In genomic region chr8:3683408-3684176, GRCm38 (mm10) we compare ENCODE assay signal across 11 mouse cellular contexts. TPM values are rescaled to one million over a fixed set of nuclear protein-coding genes. Genes with fewer than 3 reads are reported as not detected.
A peak's percentile ranks its signal among the peaks of the same experiment; 100 is the strongest.
DNase-seq lines count a peak whose midpoint lies in the region; ATAC-seq lines count a peak whose summit lies in the region.
"Had no signal": no experiment of that assay in that cellular context is flagged by ENCODE, and none has a peak within 500 bp of the region (broad histone marks: within the 10 kb centered on the region; RNA-seq: fewer than 3 reads in every experiment).

No protein-coding gene starts in this region.

- peak; percentile 15 for DNase-seq in heart, postnatal 4 days
- DNase-seq in heart, adult 8-10 months (ENCODE audit: low spot score) = no peak
- DNase-seq in cerebellum, adult 8-10 months = peak; percentile 75
- no peak for DNase-seq in left cerebral cortex, postnatal 10 days (ENCODE audit: extremely low spot score in 1 of 2, low spot score in 2 of 2)
- no peak for DNase-seq in MN1 (ENCODE audit: low spot score)
- DNase-seq: lung, postnatal 10 days; thymus, postnatal 36 days had no signal

- ATAC-seq in cerebellum, adult (ENCODE audit: insufficient number of reproducible peaks, low FRiP score, low TSS enrichment) = peak; percentile 67
- ATAC-seq in granulocyte monocyte progenitor cell, adult 5-6 weeks (replicated peaks; ENCODE audit: poor library complexity, severe bottlenecking) = peak; percentile 27

- intact Hi-C loops in left cerebral cortex, postnatal 10 days (cut with DNase I) = no loop called here

RNA-seq across cellular contexts. Expression of gene Trappc5, which starts 7.5 kb away (rescaled TPM):
- 10 to 100 TPM; 16.8 to 19.8 TPM for total RNA-seq in heart, postnatal 4 days (2021)
- total RNA-seq in heart, adult 8-10 months (2022) = 10 to 100 TPM; 19.9 to 23.0 (median 20.6) TPM
- total RNA-seq in granulocyte monocyte progenitor cell, adult 5-6 weeks (2014; fragmentation: Nextera tagmentation) = 24.1 and 27.2 TPM in 2 replicates
- total RNA-seq in granulocyte monocyte progenitor cell, adult 5-6 weeks (2017) = 30.9 and 39.8 TPM in 2 replicates
- 10 to 100 TPM; 31.2 to 32.3 TPM for total RNA-seq in left cerebral cortex, postnatal 10 days (2021)

RNA-seq across cellular contexts. Expression of gene Fcer2a, which starts 10.4 kb away (rescaled TPM):
- under 1 TPM in 1 of 2 experiments, not detected in 1; 0.18 TPM for total RNA-seq in heart, postnatal 4 days (2021)
- under 1 TPM; 0.22 to 0.55 (median 0.47) TPM for total RNA-seq in heart, adult 8-10 months (2022)
- not detected in 2 replicates for total RNA-seq in granulocyte monocyte progenitor cell, adult 5-6 weeks (2014; fragmentation: Nextera tagmentation)
- total RNA-seq in granulocyte monocyte progenitor cell, adult 5-6 weeks (2017) = not detected in 2 replicates
- total RNA-seq in left cerebral cortex, postnatal 10 days (2021) = not detected
- total RNA-seq: layer of hippocampus, adult 18-20 months; left cerebral cortex, adult 18-20 months had no signal

RNA-seq across cellular contexts. Expression of gene Fcor, which starts 11.4 kb away (rescaled TPM):
- under 1 TPM; 0.81 to 0.86 TPM for total RNA-seq in heart, postnatal 4 days (2021)
- total RNA-seq in heart, adult 8-10 months (2022) = under 1 TPM in 2 of 4 experiments, not detected in 2; 0.86 to 0.97 TPM
- total RNA-seq in granulocyte monocyte progenitor cell, adult 5-6 weeks (2014; fragmentation: Nextera tagmentation) = 27.9 and 43.5 TPM in 2 replicates
- total RNA-seq in granulocyte monocyte progenitor cell, adult 5-6 weeks (2017) = 13.1 and 14.4 TPM in 2 replicates
- total RNA-seq in left cerebral cortex, postnatal 10 days (2021) = 10 to 100 TPM; 18.6 to 25.9 TPM

RNA-seq across cellular contexts. Expression of gene Mcemp1, which starts 18.0 kb away (rescaled TPM):
- total RNA-seq in heart, postnatal 4 days (2021) = under 1 TPM in 1 of 2 experiments, not detected in 1; 0.23 TPM
- total RNA-seq in heart, adult 8-10 months (2022) = 1 to 10 TPM in 1 of 4 experiments, not detected in 3; 3.5 TPM
- total RNA-seq in granulocyte monocyte progenitor cell, adult 5-6 weeks (2014; fragmentation: Nextera tagmentation) = 14.1 and 33.6 TPM in 2 replicates
- total RNA-seq in granulocyte monocyte progenitor cell, adult 5-6 weeks (2017) = 18.5 and 18.9 TPM in 2 replicates
- under 1 TPM; 0.55 to 0.66 TPM for total RNA-seq in left cerebral cortex, postnatal 10 days (2021)

RNA-seq across cellular contexts. Expression of gene Retn, which starts 28.0 kb away (rescaled TPM):
- total RNA-seq in heart, postnatal 4 days (2021) = not detected
- total RNA-seq in heart, adult 8-10 months (2022) = 1 to 10 TPM in 2 of 4 experiments, under 1 TPM in 2; 0.38 to 1.9 (median 1.3) TPM
- 0.73 TPM in 1 of 2 replicates, not detected in the other for total RNA-seq in granulocyte monocyte progenitor cell, adult 5-6 weeks (2014; fragmentation: Nextera tagmentation)
- total RNA-seq in granulocyte monocyte progenitor cell, adult 5-6 weeks (2017) = not detected in 2 replicates
- 1 to 10 TPM in 1 of 2 experiments, under 1 TPM in 1; 0.81 to 1.0 TPM for total RNA-seq in left cerebral cortex, postnatal 10 days (2021)

Comparison
In these comparisons a context has a peak if more than half of its experiments do, and no peak if none do; other contexts are left out.
1. DNase-seq: peak in heart, postnatal 4 days (single experiment) and cerebellum, adult 8-10 months (single experiment); none in heart, adult 8-10 months (single experiment), left cerebral cortex, postnatal 10 days (0 of 2) and MN1 (single experiment).
2. RNA of gene Fcor, which starts 11.4 kb away (total RNA-seq): 13.1 to 43.5 TPM in granulocyte monocyte progenitor cell, adult 5-6 weeks and 18.6 to 25.9 TPM in left cerebral cortex, postnatal 10 days; 0.86 to 0.97 TPM in heart, adult 8-10 months and 0.81 to 0.86 TPM in heart, postnatal 4 days; every median in the first group is over 4 times any median in the second.